Mouse (Mus musculus): ENCODE measurements around the gene Timp2. TPM values are rescaled to one million over a fixed set of nuclear protein-coding genes. Genes with fewer than 3 reads are reported as not detected.
"Not testable (repeated sequence)": the region's sequence is repeated elsewhere in the genome, so short reads cannot be mapped to it uniquely, and the experiment has no call there.

The Timp2 gene
- total RNA-seq, 2 experiments from 2014 or later = 70.1 to 115 TPM

GRCm38 (mm10) chr11:118326991-118327971 is 28.3 kb downstream of the Timp2 start:
- DNase-seq = peak; percentile 86
- H3K4me3 ChIP-seq = peak overlapping the region; percentile 44
- TF ChIP-seq CTCF (IDR thresholded peaks at IDR 0.05) = no peak
- intact Hi-C loops (cut with DNase I) = no loop called here
- peak overlapping the region; percentile 85 for H3K27ac ChIP-seq

- Histone ChIP-seq H3K27ac (peak overlapping the region; percentile 85), H3K4me3 (no peak overlapping the region)
- DNase-seq = peak; percentile 13
- TF ChIP-seq CTCF (IDR thresholded peaks at IDR 0.05) = no peak
- intact Hi-C loops (cut with DNase I) = no loop called here
Observed at GRCm38 (mm10) chr11:118326491-118326890, 29.0 kb downstream of the Timp2 start.

GRCm38 (mm10) chr11:118324541-118324940 is 31.0 kb downstream of the Timp2 start:
- TF ChIP-seq CTCF (IDR thresholded peaks at IDR 0.05) = no peak
- intact Hi-C loops (cut with DNase I) = no loop called here
- H3K4me3 ChIP-seq = no peak overlapping the region
- H3K27ac ChIP-seq = peak overlapping the region; percentile 67
- peak; percentile 62 for DNase-seq

GRCm38 (mm10) chr11:118323974-118324373 is 31.6 kb downstream of the Timp2 start:
- no peak overlapping the region for H3K4me3 ChIP-seq
- peak overlapping the region; percentile 67 for H3K27ac ChIP-seq
- intact Hi-C loops (cut with DNase I) = no loop called here
- no peak for TF ChIP-seq CTCF (IDR thresholded peaks at IDR 0.05)
- DNase-seq = no peak

GRCm38 (mm10) chr11:118322647-118323046 is 32.9 kb downstream of the Timp2 start:
- TF ChIP-seq CTCF (IDR thresholded peaks at IDR 0.05) = no peak
- DNase-seq = peak; percentile 19
- intact Hi-C loops (cut with DNase I) = no loop called here
- peak overlapping the region; percentile 67 for H3K27ac ChIP-seq
- no peak overlapping the region for H3K4me3 ChIP-seq

- TF ChIP-seq CTCF (IDR thresholded peaks at IDR 0.05) = no peak
- Histone ChIP-seq H3K4me3 (no peak overlapping the region), H3K27ac (peak overlapping the region; percentile 67)
- intact Hi-C loops (cut with DNase I) = no loop called here
- DNase-seq = peak; percentile 50
Observed at GRCm38 (mm10) chr11:118321971-118322370, 33.6 kb downstream of the Timp2 start.

GRCm38 (mm10) chr11:118321500-118321899 is 34.0 kb downstream of the Timp2 start:
- DNase-seq = peak; percentile 15
- no peak for TF ChIP-seq CTCF (IDR thresholded peaks at IDR 0.05)
- intact Hi-C loops (cut with DNase I) = no loop called here
- H3K4me3 ChIP-seq = no peak overlapping the region
- peak overlapping the region; percentile 67 for H3K27ac ChIP-seq

GRCm38 (mm10) chr11:118318678-118319077 is 36.9 kb downstream of the Timp2 start:
- intact Hi-C loops (cut with DNase I) = loop anchor here (5.0 kb wide), 1 partner anchor 34 kb away; no protein-coding TSS in a partner anchor
- TF ChIP-seq CTCF (IDR thresholded peaks at IDR 0.05) = peak; percentile 80
- peak; percentile 71 for DNase-seq

GRCm38 (mm10) chr11:118317129-118317528 is 38.4 kb downstream of the Timp2 start:
- intact Hi-C loops (cut with DNase I) = loop anchor here (1.0 to 5.0 kb wide), 2 partner anchors 35 to 62 kb away; no protein-coding TSS in a partner anchor
- DNase-seq = peak; percentile 55
- TF ChIP-seq CTCF (IDR thresholded peaks at IDR 0.05) = peak; percentile 94; the same call in 1 of the 2 replicates
- no peak overlapping the region for H3K27ac ChIP-seq
- H3K4me3 ChIP-seq = no peak overlapping the region

More at GRCm38 (mm10) chr11:118318678-118319077, 36.9 kb downstream of the Timp2 start:
- Histone ChIP-seq H3K27ac (peak overlapping the region; percentile 3; the same call in 1 of the 2 replicates), H3K4me3 (no peak overlapping the region)

- Histone ChIP-seq H3K27ac (no peak overlapping the region), H3K4me3 (no peak overlapping the region)
- intact Hi-C loops (cut with DNase I) = loop anchor here (5.0 kb wide), 1 partner anchor 36 kb away; no protein-coding TSS in a partner anchor
- peak; percentile 5 for DNase-seq
- TF ChIP-seq CTCF (IDR thresholded peaks at IDR 0.05) = no peak
Observed at GRCm38 (mm10) chr11:118316231-118316806, 39.2 kb downstream of the Timp2 start.

- no peak overlapping the region for H3K4me3 ChIP-seq
- intact Hi-C loops (cut with DNase I) = no loop called here
- no peak for TF ChIP-seq CTCF (IDR thresholded peaks at IDR 0.05)
- DNase-seq = no peak
- no peak overlapping the region for H3K27ac ChIP-seq
Observed at GRCm38 (mm10) chr11:118312132-118312723, 43.3 kb downstream of the Timp2 start.

- H3K4me3 ChIP-seq; H3K27ac ChIP-seq; intact Hi-C loops (cut with DNase I): not testable (repeated sequence)
- peak; percentile 3 for DNase-seq
Observed at GRCm38 (mm10) chr11:118307962-118308361, 47.6 kb downstream of the Timp2 start.

GRCm38 (mm10) chr11:118303959-118304358 is 51.6 kb downstream of the Timp2 start:
- intact Hi-C loops (cut with DNase I); H3K27ac ChIP-seq; DNase-seq; H3K4me3 ChIP-seq: not testable (repeated sequence)
